Mouse (Mus musculus) bone marrow, adult 2 months (tissue): Measurements from ENCODE around the gene Svopl. TPM values are rescaled to one million over a fixed set of nuclear protein-coding genes. Genes with fewer than 3 reads are reported as not detected.

Source experiments
- H3K27ac ChIP-seq: fragments of 200-500 bp; 2 replicates; pipeline ENCODE4 v1.5.1; 2012; ENCODE audit warnings: low read depth, mild to moderate bottlenecking, control low read depth, inconsistent platforms, low read length; ENCODE audit not compliant: control insufficient read depth, poor library complexity, insufficient read depth
- H3K4me1 ChIP-seq: fragments of 200-500 bp; 2 replicates; pipeline ENCODE4 v1.6.1; 2011; ENCODE audit warnings: low read length; ENCODE audit not compliant: control insufficient read depth, insufficient read depth
- H3K4me3 ChIP-seq: fragments of 200-500 bp; replicated peaks from 2 replicates; pipeline ENCODE3; 2011; ENCODE audit warnings: mild to moderate bottlenecking, low read depth, low read length, control low read depth; ENCODE audit not compliant: control insufficient read depth
- CTCF ChIP-seq: fragments of 200-500 bp; IDR thresholded peaks from 2 replicates; pipeline ENCODE4 v1.5.1; 2011; ENCODE audit warnings: low read length, control low read depth; ENCODE audit not compliant: control insufficient read depth, insufficient read depth
- POLR2A ChIP-seq: fragments of 200-500 bp; IDR thresholded peaks from 2 replicates; pipeline ENCODE4 v1.6.1; 2011; ENCODE audit warnings: low read depth, mild to moderate bottlenecking, control low read depth, low read length, borderline replicate concordance; ENCODE audit not compliant: control insufficient read depth
- WGBS: fragments of 180-500 bp; shearing (Covaris S2); methylation state at CpG from one replicate; pipeline ENCODE4 v1.1.7; 2018; 5-methylcytosine and 5-hydroxymethylcytosine counted together
- polyA plus RNA-seq: library from polyadenylated mRNA; stranded (reverse); fragments of >200 nt; gene quantifications from 2 replicates; pipeline ENCODE4 v1.2.4, GENCODE M21; 2011; ENCODE audit warnings: low replicate concordance; ENCODE audit not compliant: missing spikeins, insufficient read depth, insufficient read length

Gene Svopl
- polyA plus RNA-seq, 1 experiment = not detected

GRCm38 (mm10) chr6:38072137-38072796 lies 25.5 kb upstream of the Svopl start:
- 71% methylated on average over 5 of the region's 5 CpGs for WGBS
- no peak overlapping the region for H3K27ac ChIP-seq

DNA sequence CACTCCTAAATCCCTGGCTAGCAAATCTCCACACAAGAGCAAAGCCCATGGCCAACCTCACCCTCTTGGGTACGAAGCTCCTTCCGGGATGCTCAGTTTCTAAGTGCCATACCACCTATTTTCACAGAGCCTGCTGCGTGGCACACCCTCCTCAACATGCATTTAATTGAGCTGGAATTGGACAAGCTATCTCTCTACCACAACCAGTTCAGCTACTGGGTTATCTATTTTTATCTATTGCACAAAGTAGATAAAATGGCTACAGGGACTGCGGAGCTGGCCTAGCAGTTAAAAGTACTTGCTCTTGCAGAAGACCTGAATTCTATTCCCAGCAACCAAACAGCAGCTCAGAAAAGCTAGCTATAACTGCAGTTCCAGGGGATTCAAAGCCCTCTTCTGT lies 24.5 kb upstream of the Svopl start:
- no peaks in the 10 kb centered on the region for H3K4me1 ChIP-seq
- H3K4me3 ChIP-seq = no peak overlapping the region
- 71% methylated on average over 4 of the region's 4 CpGs for WGBS
- H3K27ac ChIP-seq = no peak overlapping the region
- TF ChIP-seq POLR2A (no peak), CTCF (no peak)

More at GRCm38 (mm10) chr6:38072137-38072796, 25.5 kb upstream of the Svopl start:
- H3K4me3 ChIP-seq = no peak overlapping the region
- no peaks in the 10 kb centered on the region for H3K4me1 ChIP-seq
- TF ChIP-seq CTCF (no peak), POLR2A (no peak)

- TF ChIP-seq CTCF (peak; percentile 66), POLR2A (no peak)
- H3K4me3 ChIP-seq = no peak overlapping the region
- peaks cover 1% of the 10 kb centered on the region for H3K4me1 ChIP-seq
- under 1% methylated on average over 5 of the region's 5 CpGs for WGBS
- no peak overlapping the region for H3K27ac ChIP-seq
Measured at GRCm38 (mm10) chr6:38066215-38066614, 19.4 kb upstream of the Svopl start.

DNA sequence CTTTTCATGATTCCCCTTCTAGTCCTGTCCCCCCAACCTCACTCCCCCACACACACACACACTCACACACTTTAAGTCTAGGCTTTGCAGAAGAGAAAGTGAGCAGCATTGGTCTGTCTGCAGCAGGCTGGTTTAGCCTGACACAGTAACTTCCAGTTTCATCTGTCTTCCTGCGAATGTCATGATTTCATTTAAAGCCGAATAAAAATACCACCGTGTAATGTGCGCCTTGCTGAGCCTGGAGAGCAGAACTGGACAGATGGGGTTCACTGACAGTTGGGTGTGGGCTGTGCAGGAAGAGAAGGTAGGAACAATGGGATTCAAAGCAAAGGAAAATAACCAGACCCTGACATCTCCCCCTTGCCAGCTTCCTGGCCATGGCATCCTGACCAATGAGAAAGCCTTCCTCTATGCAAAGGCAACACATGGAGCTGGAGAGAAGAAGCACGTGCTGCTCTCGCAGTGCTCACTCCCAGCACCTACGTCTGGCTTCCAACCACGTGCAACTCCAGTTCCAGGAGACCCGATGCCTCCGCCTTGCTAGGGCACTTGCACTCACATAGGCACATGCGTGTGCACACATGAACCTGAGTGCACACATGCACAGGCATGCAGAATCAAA lies 18.8 kb upstream of the Svopl start:
- Histone ChIP-seq H3K4me1 (peaks cover 1% of the 10 kb centered on the region), H3K4me3 (peak overlapping the region; percentile 54), H3K27ac (no peak overlapping the region)
- WGBS = 25% methylated on average over 11 of the region's 11 CpGs
- TF ChIP-seq POLR2A (no peak), CTCF (no peak)

GRCm38 (mm10) chr6:38065122-38065500 lies 18.3 kb upstream of the Svopl start:
- Histone ChIP-seq H3K27ac (no peak overlapping the region), H3K4me3 (no peak overlapping the region), H3K4me1 (peaks cover 1% of the 10 kb centered on the region)
- WGBS = 47% methylated on average over 3 of the region's 3 CpGs
- TF ChIP-seq POLR2A = no peak
- no peak for TF ChIP-seq CTCF

DNA sequence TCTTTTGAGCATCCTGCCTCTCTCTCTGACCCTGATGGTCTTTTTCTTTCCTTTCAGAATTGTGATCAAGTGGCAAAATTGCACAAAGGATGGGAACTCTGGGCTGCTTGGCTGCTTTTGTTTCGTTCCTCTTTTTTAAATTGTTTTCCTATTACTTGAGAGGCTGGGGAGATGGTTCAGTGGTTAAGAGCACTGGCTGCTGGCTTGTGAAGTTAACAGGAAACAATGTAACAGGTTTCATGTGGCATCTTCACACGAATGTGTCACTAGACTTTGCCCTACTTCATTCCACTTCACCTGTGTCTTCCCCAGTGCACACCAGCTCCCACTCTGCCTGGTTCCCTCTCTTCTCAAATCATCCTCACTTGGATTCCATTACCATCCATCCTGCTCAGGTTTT lies 17.8 kb upstream of the Svopl start:
- WGBS = 2% methylated on average over 2 of the region's 2 CpGs
- H3K27ac ChIP-seq = no peak overlapping the region
- TF ChIP-seq CTCF (no peak), POLR2A (no peak)
- H3K4me1 ChIP-seq = peaks cover 1% of the 10 kb centered on the region
- H3K4me3 ChIP-seq = no peak overlapping the region

DNA sequence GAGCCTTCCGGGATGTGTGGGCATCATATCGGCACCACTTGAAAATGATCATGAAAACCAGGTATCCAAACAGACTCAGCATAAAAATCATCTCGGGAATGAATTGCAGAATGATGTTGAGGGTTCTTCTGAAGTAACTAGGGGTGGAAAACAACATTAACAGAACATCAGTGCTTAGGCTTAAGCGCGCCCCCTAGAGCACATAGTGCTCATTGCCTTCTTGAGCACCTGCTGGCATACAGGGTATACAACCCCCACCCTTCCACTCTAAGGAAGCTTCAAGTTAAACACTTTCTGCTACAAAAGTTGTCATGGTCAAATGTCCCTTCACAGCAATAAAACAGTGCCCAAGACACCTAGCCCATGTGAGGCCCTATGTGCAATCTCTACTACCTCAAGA lies 12.0 kb upstream of the Svopl start:
- Histone ChIP-seq H3K4me1 (no peaks in the 10 kb centered on the region; the same call in 1 of the 2 replicates), H3K4me3 (no peak overlapping the region), H3K27ac (no peak overlapping the region)
- TF ChIP-seq POLR2A = no peak
- TF ChIP-seq CTCF = 0 out of 2 replicates have a peak, but pooled peaks have one; percentile 28
- WGBS = 57% methylated on average over 5 of the region's 5 CpGs

GRCm38 (mm10) chr6:38055471-38056330 lies 8.9 kb upstream of the Svopl start:
- H3K27ac ChIP-seq = no peak overlapping the region
- 59% methylated on average over 15 of the region's 15 CpGs for WGBS
- H3K4me3 ChIP-seq = no peak overlapping the region
- no peak for TF ChIP-seq POLR2A
- no peak for TF ChIP-seq CTCF
- H3K4me1 ChIP-seq = no peaks in the 10 kb centered on the region; the same call in 1 of the 2 replicates

DNA sequence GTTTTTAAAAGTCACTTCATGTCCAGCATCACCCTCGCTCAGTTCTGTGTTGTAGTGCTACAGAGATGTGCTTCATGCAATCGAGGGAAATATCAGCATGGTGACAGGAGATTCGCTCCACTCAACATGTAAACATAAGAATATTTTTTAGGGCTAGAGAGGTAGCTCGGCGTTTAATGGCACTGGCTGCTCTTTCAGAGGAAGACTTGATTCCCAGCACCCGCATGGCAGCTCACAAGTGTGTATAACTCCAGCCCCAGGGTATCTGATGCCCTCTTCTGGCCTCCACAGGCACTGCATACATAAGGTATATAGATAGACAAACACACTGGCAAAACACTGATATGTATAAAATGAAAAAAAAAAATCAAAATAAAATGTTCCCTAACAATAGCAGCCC lies 2.8 kb upstream of the Svopl start:
- Histone ChIP-seq H3K4me1 (no peaks in the 10 kb centered on the region; the same call in 1 of the 2 replicates), H3K27ac (no peak overlapping the region), H3K4me3 (no peak overlapping the region)
- WGBS = 79% methylated on average over 6 of the region's 6 CpGs
- TF ChIP-seq POLR2A (no peak), CTCF (no peak)
